Mouse (Mus musculus): ENCODE results near the gene Gm4792. TPM values are rescaled to one million over a fixed set of nuclear protein-coding genes. Genes with fewer than 3 reads are reported as not detected.

The Gm4792 gene
- polyA plus RNA-seq, 1 experiment from 2014 or later: not detected

DNA sequence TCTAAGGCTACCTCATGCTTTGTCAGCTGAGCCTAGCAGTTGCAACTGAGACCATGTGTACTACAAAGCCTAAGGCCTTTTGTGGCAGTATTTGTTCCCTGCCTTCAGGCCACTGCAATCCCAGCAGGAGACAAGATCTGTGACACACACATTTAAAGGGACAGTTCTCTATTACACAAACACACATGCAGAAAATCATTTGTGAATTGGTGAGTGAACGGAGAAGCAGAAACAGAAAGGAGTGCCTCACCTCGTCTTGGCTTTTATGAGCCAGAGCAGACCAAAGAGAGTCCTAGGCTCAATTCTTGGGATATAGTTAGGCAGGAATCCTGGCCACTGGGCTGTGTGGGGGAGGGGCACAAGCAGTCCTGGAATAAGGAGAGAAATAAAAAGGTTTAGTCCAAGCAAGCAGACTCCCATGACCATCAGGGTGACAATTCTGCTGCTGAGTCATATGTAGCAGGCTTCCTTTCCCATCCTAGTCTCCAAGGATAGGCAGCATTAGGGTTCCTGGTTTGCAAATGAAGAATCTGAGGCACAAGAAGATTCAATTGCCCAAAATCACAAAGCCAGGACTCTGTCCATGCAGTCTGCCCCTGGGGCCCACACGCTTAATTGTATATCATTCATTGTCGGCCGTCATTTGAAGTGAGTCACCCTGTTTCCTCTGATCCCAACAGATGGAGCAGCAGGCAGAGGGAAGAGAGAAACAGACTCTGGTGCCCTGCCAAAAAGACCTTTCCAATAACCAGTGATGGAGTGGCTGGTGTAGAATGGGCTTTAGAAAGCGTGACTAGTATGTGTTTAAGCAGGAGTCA, 3.4 kb downstream of the Gm4792 start:
- peaks cover 29% of the 10 kb centered on the region for H3K4me1 ChIP-seq
- WGBS: 33% methylated on average over 6 of the region's 6 CpGs
- H3K36me3 ChIP-seq (replicated peaks): no peaks in the 10 kb centered on the region
- H3K9me3 ChIP-seq: no peaks in the 10 kb centered on the region
- DNase-seq (ENCODE audit: low spot score): no peak
- no peak overlapping the region for H3K4me3 ChIP-seq
- H3K27ac ChIP-seq (replicated peaks): peak overlapping the region; percentile 51
- H3K27me3 ChIP-seq (replicated peaks; ENCODE audit: low read depth, poor library complexity, severe bottlenecking): no peaks in the 10 kb centered on the region

DNA sequence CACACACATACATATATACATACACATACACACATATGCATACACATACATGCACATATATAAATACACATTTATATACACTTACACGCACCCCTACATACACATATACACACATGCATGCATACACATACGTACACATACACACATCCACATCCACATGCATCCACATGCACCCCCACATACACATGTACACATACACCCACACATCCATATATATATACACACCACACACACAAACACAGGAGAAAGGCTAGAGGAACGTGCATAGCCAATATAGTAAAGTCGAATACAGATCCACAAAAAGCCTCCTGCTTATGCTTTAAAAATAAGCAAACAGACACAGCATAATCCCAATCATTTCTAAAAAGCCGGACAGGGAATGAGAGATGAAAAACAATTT, 4.1 kb downstream of the Gm4792 start:
- no peak overlapping the region for H3K4me3 ChIP-seq
- no peaks in the 10 kb centered on the region for H3K27me3 ChIP-seq (replicated peaks; ENCODE audit: low read depth, poor library complexity, severe bottlenecking)
- 90% methylated on average over 5 of the region's 5 CpGs for WGBS
- peaks cover 29% of the 10 kb centered on the region for H3K4me1 ChIP-seq
- no peaks in the 10 kb centered on the region for H3K36me3 ChIP-seq (replicated peaks)
- no peaks in the 10 kb centered on the region for H3K9me3 ChIP-seq
- DNase-seq (ENCODE audit: low spot score): no peak
- H3K27ac ChIP-seq (replicated peaks): peak overlapping the region; percentile 51; the same call in 1 of the 2 replicates

DNA sequence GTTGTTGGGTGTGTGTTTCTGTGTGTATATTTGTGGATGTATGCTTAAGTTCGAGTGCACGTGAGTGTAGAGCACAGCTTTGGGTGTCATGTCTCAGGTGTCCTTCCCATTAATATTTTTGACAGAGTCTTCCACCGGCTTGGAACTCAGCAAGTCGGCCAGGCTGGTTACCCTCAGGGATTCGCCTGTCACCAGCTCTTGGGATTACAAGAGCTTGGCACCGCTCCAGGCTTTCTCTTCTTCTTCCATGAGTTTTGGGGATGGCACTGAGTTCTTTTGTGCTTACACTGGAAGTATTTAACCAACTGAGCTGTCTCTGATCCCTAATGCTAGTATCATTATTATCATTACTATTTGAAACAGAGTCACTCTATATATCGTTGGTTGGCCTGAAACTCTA, 15.7 kb downstream of the Gm4792 start:
- Histone ChIP-seq H3K4me1 (no peaks in the 10 kb centered on the region), H3K36me3 (replicated peaks) (no peaks in the 10 kb centered on the region), H3K9me3 (no peaks in the 10 kb centered on the region), H3K4me3 (no peak overlapping the region), H3K27ac (replicated peaks) (no peak overlapping the region), H3K27me3 (replicated peaks; ENCODE audit: low read depth, poor library complexity, severe bottlenecking) (no peaks in the 10 kb centered on the region)
- WGBS: 89% methylated on average over 7 of the region's 7 CpGs
- DNase-seq (ENCODE audit: low spot score): no peak

DNA sequence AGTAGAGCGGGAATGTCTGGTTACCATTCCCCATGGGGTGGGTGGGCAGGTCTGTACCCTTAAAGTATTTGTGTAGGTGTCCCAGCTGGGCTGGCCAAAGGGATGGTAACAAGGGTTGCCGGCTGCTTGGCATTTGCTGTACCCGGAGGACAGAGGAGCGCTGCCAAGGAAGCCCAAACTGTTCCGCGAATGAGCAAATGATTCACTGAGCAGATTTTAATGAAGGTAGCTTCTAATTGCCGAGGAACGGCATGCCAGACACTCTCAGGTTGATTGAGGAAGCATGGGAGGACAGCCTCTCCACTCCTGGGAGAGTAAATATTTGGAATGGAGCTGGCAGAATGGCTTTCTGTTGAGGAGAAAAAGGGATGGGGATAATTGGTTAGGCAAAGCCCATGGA, 16.3 kb downstream of the Gm4792 start:
- 88% methylated on average over 8 of the region's 8 CpGs for WGBS

DNA sequence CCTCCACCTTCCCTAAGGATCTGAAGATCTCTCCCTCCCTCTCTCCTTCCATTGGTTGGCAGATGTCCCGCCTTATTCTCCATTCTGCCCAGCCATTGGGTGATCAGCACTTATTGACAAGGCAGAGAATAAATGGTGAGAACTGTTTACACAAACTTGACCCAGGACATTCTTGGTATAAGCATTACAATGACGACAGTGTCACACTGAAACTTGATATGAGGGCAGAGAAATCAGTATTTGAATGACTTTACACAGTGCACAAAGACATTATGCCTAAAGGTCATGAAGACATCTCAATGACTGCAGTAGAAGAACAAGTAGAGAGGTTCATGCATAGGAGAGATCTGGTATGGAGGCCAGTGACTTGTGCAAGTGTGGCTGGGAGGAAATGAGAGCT, 22.0 kb downstream of the Gm4792 start:
- Histone ChIP-seq H3K36me3 (replicated peaks) (no peaks in the 10 kb centered on the region), H3K9me3 (no peaks in the 10 kb centered on the region), H3K4me3 (no peak overlapping the region), H3K4me1 (peaks cover 13% of the 10 kb centered on the region), H3K27me3 (replicated peaks; ENCODE audit: low read depth, poor library complexity, severe bottlenecking) (no peaks in the 10 kb centered on the region), H3K27ac (replicated peaks) (no peak overlapping the region)
- WGBS: 52% methylated on average over 2 of the region's 2 CpGs
- DNase-seq (ENCODE audit: low spot score): no peak

More for the DNA sequence above, 16.3 kb downstream of the Gm4792 start:
- Histone ChIP-seq H3K27me3 (replicated peaks; ENCODE audit: low read depth, poor library complexity, severe bottlenecking) (no peaks in the 10 kb centered on the region), H3K4me1 (no peaks in the 10 kb centered on the region), H3K9me3 (no peaks in the 10 kb centered on the region), H3K27ac (replicated peaks) (no peak overlapping the region), H3K4me3 (no peak overlapping the region), H3K36me3 (replicated peaks) (no peaks in the 10 kb centered on the region)
- no peak for DNase-seq (ENCODE audit: low spot score)

DNA sequence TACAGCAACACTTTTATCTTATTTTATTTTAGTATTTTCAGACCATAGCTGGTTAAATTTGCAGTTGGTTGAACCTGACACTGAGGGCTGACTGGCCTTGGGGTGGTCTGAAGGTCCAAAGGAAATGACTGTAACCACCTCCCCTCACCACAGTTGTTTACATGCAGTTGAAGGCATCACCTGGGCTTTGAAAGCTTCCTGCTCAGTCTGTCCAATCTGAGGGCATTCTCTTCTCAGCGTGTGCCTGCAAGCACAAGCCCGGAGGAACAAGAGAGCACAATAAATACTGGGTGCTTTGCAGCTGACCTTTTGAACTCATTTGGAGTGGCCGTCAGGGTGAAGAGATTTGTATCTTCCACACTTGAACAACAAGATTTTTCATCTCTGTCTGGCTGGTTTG, 23.2 kb downstream of the Gm4792 start:
- peaks cover 13% of the 10 kb centered on the region for H3K4me1 ChIP-seq
- DNase-seq (ENCODE audit: low spot score): no peak
- no peak overlapping the region for H3K4me3 ChIP-seq
- no peaks in the 10 kb centered on the region for H3K36me3 ChIP-seq (replicated peaks)
- H3K27me3 ChIP-seq (replicated peaks; ENCODE audit: low read depth, poor library complexity, severe bottlenecking): no peaks in the 10 kb centered on the region
- no peaks in the 10 kb centered on the region for H3K9me3 ChIP-seq
- 45% methylated on average over 3 of the region's 3 CpGs for WGBS
- H3K27ac ChIP-seq (replicated peaks): no peak overlapping the region

DNA sequence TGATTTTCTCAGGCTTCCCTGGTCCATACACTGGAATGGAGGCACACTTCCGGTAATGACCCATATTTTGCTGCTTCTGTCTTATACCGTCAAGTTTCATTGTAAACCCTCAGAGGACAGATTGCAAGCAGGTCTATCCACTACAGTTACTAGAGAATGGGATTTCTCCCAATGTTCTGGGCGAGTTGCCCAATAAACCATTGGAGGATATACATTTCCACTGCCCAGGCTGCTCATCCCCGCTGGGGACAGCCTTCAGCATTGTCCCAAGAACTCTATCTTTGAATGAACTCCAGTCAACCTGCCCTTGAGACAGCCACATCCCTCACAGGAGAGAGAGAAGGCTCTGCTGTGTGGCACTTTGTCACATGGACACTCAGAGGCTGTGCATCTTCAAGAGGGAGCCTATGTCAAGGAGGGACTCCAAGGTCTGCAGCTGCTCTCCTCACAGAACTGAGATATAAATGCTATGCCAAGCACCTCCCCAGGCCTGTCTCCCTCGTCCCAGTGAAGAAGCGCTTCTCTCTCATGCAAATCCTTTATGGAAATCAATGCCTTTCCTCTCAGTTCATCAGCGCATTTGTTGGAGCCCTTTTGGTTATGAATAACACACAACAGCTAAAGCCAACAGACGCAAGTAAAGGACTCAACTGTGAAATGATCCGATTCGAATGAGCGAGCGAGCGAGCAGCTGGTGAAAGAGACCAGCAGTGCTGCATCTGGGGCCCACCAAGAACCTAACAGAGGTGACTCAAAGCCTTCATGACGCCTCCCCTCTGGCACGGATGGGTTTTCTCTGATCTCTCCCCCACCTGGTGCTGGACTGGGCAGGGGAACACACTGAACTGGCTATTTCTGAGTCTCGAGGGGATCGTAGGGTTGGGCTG, 32.6 kb downstream of the Gm4792 start:
- DNase-seq (ENCODE audit: low spot score): peak; percentile 7
- H3K4me1 ChIP-seq: no peaks in the 10 kb centered on the region
- WGBS: 79% methylated on average over 17 of the region's 17 CpGs
- H3K27me3 ChIP-seq (replicated peaks; ENCODE audit: low read depth, poor library complexity, severe bottlenecking): no peaks in the 10 kb centered on the region
- no peak overlapping the region for H3K27ac ChIP-seq (replicated peaks)
- H3K9me3 ChIP-seq: 0 out of 2 replicates have a peak, but pooled peaks cover 2% of the 10 kb centered on the region
- H3K4me3 ChIP-seq: no peak overlapping the region
- no peaks in the 10 kb centered on the region for H3K36me3 ChIP-seq (replicated peaks)

DNA sequence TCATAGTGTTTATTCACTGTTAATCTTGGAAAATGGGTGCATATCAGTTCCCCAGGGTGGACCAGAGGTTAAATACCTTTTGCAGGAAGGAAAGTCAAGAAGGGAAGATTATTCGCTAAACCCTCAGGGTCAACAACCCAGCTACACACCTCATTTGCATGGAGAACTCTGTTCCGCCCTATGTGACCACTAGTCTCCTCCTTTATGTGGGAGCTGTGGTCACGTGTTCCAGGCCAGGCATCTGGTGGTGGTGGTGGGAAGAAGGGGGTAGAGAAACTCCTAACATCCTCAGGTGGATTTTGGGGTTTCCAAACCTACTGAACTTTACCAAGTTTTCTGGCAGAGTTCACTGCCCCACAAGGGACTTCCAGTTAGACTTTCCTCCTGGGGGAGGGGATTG, 35.3 kb downstream of the Gm4792 start:
- 74% methylated on average over 3 of the region's 3 CpGs for WGBS
- H3K4me3 ChIP-seq: no peak overlapping the region
- no peaks in the 10 kb centered on the region for H3K27me3 ChIP-seq (replicated peaks; ENCODE audit: low read depth, poor library complexity, severe bottlenecking)
- H3K27ac ChIP-seq (replicated peaks): no peak overlapping the region
- H3K9me3 ChIP-seq: no peaks in the 10 kb centered on the region
- no peak for DNase-seq (ENCODE audit: low spot score)
- H3K36me3 ChIP-seq (replicated peaks): no peaks in the 10 kb centered on the region
- no peaks in the 10 kb centered on the region for H3K4me1 ChIP-seq

DNA sequence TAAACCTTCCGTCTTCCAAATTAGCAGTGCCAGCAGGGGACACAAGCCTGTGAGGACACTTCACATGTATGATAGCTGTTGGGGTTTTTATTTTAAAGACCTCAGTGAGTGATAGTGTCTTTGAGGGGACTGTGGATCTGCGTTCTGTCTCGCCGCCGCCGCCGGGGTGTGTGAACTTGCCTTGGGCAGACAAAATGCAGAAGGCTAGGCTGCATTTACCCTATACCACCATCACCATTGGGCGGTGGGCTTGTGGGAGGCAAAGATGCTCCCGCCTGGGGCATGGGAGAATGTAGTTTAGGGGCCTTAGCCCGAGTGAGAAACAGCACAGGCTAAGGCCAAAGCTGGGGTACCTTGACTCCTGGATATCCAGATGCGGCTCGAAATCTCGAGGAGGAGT, 35.9 kb downstream of the Gm4792 start:
- no peak for DNase-seq (ENCODE audit: low spot score)
- Histone ChIP-seq H3K27me3 (replicated peaks; ENCODE audit: low read depth, poor library complexity, severe bottlenecking) (no peaks in the 10 kb centered on the region), H3K27ac (replicated peaks) (no peak overlapping the region), H3K36me3 (replicated peaks) (no peaks in the 10 kb centered on the region), H3K4me1 (no peaks in the 10 kb centered on the region), H3K4me3 (no peak overlapping the region), H3K9me3 (no peaks in the 10 kb centered on the region)
- 86% methylated on average over 13 of the region's 13 CpGs for WGBS

DNA sequence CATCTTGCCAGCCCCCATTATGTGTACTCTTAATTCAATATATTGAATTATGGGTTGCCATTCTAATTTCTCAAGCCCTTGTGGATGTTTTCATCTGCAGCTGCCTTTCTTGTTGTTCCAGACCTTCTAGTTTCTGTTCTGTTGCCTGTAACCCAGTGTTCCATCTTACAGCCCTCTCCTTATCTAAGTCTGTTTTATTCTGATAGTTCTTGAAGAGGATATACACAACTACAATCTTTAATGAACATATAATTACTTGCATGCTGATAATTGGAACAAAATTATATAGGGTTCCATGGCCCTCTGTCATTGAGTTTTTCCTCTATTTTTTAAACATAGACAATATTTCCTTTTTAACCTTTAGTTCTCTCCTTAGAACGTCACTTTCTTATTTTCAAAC, 38.0 kb downstream of the Gm4792 start:
- Histone ChIP-seq H3K4me3 (no peak overlapping the region), H3K36me3 (replicated peaks) (no peaks in the 10 kb centered on the region), H3K9me3 (no peaks in the 10 kb centered on the region), H3K27me3 (replicated peaks; ENCODE audit: low read depth, poor library complexity, severe bottlenecking) (no peaks in the 10 kb centered on the region), H3K4me1 (peaks cover 5% of the 10 kb centered on the region), H3K27ac (replicated peaks) (no peak overlapping the region)
- 86% methylated on average over 1 of the region's 1 CpGs for WGBS
- DNase-seq (ENCODE audit: low spot score): no peak

DNA sequence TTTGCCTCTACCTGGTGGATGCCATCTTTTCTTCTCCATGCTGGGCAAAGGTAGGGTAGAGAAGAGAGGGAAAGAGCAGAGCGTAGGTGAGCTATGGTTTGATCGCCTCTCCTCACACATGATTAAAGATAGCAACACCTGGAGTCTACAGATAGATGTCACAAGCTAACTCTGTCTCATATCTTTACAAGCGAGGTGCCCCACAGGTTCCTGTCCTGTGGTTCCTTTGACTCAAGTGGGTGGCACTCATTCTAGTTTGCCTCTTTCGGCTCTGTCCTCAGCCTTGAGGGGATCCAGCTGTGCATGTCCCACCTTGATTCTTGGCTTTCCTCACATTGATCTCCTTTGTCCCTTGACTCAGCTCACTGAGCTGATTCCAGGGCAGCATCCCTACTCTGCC, 42.0 kb downstream of the Gm4792 start:
- Histone ChIP-seq H3K36me3 (replicated peaks) (no peaks in the 10 kb centered on the region), H3K9me3 (no peaks in the 10 kb centered on the region), H3K27me3 (replicated peaks; ENCODE audit: low read depth, poor library complexity, severe bottlenecking) (no peaks in the 10 kb centered on the region), H3K27ac (replicated peaks) (no peak overlapping the region), H3K4me1 (peaks cover 5% of the 10 kb centered on the region), H3K4me3 (no peak overlapping the region)
- WGBS: 94% methylated on average over 4 of the region's 4 CpGs
- peak; percentile 5 for DNase-seq (ENCODE audit: low spot score)

DNA sequence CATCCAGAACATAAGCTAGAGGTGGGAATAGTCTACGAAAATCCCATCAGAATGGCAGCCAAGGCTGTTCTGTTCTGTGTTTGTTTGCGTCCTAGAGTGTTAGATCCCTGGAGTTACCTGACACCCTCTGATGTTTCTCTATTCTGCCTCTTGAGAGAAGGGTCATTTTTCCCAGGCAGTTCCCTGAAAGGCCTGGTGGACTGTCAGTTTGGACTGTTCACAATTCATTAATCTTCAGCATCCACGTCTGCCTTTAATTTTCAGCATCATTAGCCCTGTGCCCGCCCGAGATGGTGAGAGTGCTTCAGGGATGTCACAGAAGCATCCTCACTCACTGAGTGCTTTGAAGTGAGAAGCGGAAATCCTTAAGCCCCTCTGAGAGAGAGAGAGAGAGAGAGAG, 42.8 kb downstream of the Gm4792 start:
- DNase-seq (ENCODE audit: low spot score): no peak
- Histone ChIP-seq H3K9me3 (no peaks in the 10 kb centered on the region), H3K27ac (replicated peaks) (no peak overlapping the region), H3K4me3 (no peak overlapping the region), H3K36me3 (replicated peaks) (no peaks in the 10 kb centered on the region), H3K27me3 (replicated peaks; ENCODE audit: low read depth, poor library complexity, severe bottlenecking) (no peaks in the 10 kb centered on the region), H3K4me1 (peaks cover 5% of the 10 kb centered on the region)
- 48% methylated on average over 6 of the region's 6 CpGs for WGBS

DNA sequence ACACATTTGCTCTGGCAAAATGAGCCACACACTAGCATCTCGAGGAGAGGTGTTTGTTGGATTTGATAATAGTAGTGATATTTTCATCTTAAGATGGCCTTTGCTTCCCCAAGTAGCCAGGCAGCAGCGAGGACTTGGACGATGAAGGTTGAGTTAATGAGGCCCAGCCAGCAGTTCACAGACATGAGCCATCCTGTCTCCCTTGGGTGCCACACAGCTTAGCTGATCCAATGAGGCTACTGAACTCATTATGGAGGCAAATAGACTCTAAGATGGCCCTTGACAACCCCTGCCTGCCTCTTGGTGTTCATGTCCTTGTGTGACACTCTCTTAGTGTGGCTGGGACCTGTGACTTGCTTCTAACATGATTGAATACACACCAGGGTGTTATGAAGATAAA, 43.7 kb downstream of the Gm4792 start:
- no peaks in the 10 kb centered on the region for H3K9me3 ChIP-seq
- 76% methylated on average over 3 of the region's 3 CpGs for WGBS
- H3K27ac ChIP-seq (replicated peaks): no peak overlapping the region
- no peaks in the 10 kb centered on the region for H3K27me3 ChIP-seq (replicated peaks; ENCODE audit: low read depth, poor library complexity, severe bottlenecking)
- no peak for DNase-seq (ENCODE audit: low spot score)
- H3K4me1 ChIP-seq: peaks cover 11% of the 10 kb centered on the region
- H3K4me3 ChIP-seq: no peak overlapping the region
- H3K36me3 ChIP-seq (replicated peaks): no peaks in the 10 kb centered on the region
